Mouse (Mus musculus) neural tube, embryonic 12.5 days (tissue): Measurements from ENCODE around the gene Tpm4. TPM values are rescaled to one million over a fixed set of nuclear protein-coding genes. Genes with fewer than 3 reads are reported as not detected.

ENCODE experiments used
- ATAC-seq: fragments of 200-750 bp; cut with Nextera tagmentation; 2 replicates; pipeline ENCODE4 v1.8.0; 2017; ENCODE audit warnings: low read depth, mild to moderate bottlenecking, moderate TSS enrichment, moderate library complexity; ENCODE audit not compliant: low FRiP score
- H3K27ac ChIP-seq: fragments of 300-500 bp; sonication (generic); 2 replicates; pipeline ENCODE4 v1.5.1; 2016
- H3K27me3 ChIP-seq: fragments of 300-500 bp; sonication (generic); replicated peaks from 2 replicates; pipeline ENCODE4 v1.6.1; 2016; ENCODE audit warnings: mild to moderate bottlenecking
- H3K36me3 ChIP-seq: fragments of 300-500 bp; sonication (generic); 2 replicates; pipeline ENCODE4 v1.6.1; 2016; ENCODE audit warnings: mild to moderate bottlenecking
- H3K4me1 ChIP-seq: fragments of 300-500 bp; sonication (generic); 2 replicates; pipeline ENCODE4 v1.6.1; 2016
- H3K4me2 ChIP-seq: fragments of 300-500 bp; sonication (generic); replicated peaks from 2 replicates; pipeline ENCODE4 v1.6.1; 2016; ENCODE audit warnings: mild to moderate bottlenecking
- H3K4me3 ChIP-seq: fragments of 300-500 bp; sonication (generic); 2 replicates; pipeline ENCODE4 v1.5.1; 2016
- H3K9ac ChIP-seq: fragments of 300-500 bp; sonication (generic); 2 replicates; pipeline ENCODE4 v1.6.1; 2016; ENCODE audit warnings: mild to moderate bottlenecking
- H3K9me3 ChIP-seq: fragments of 300-500 bp; sonication (generic); 2 replicates; pipeline ENCODE4 v1.6.1; 2016; ENCODE audit warnings: mild to moderate bottlenecking
- WGBS: fragments of 180-500 bp; shearing (Covaris S2); methylation state at CpG from one replicate; pipeline ENCODE4 v1.1.7; 2016; 5-methylcytosine and 5-hydroxymethylcytosine counted together
- polyA plus RNA-seq: library from polyadenylated mRNA; unstranded; fragments of >200 nt; fragmentation: Nextera tagmentation; extraction: Ambion mirVana; gene quantifications from 2 replicates; pipeline ENCODE4 v1.2.1, GENCODE M21; 2016

Gene Tpm4
- polyA plus RNA-seq, 1 experiment from 2014 or later: 417 TPM

- H3K27me3 ChIP-seq: no peaks in the 10 kb centered on the region
- no peak overlapping the region for H3K4me3 ChIP-seq
- peaks cover 75% of the 10 kb centered on the region for H3K36me3 ChIP-seq
- no peak overlapping the region for H3K4me2 ChIP-seq
- H3K4me1 ChIP-seq: no peaks in the 10 kb centered on the region
- H3K9me3 ChIP-seq: no peaks in the 10 kb centered on the region
- H3K9ac ChIP-seq: no peak overlapping the region
- WGBS: 91% methylated on average over 3 of the region's 3 CpGs
- ATAC-seq: no peak
- no peak overlapping the region for H3K27ac ChIP-seq
Observed at GRCm38 (mm10) chr8:72169098-72169668, 34.4 kb downstream of the Tpm4 start.

- Histone ChIP-seq H3K9ac (no peak overlapping the region), H3K36me3 (peaks cover 75% of the 10 kb centered on the region), H3K9me3 (no peaks in the 10 kb centered on the region), H3K27me3 (no peaks in the 10 kb centered on the region), H3K4me2 (no peak overlapping the region), H3K4me3 (no peak overlapping the region), H3K27ac (no peak overlapping the region), H3K4me1 (no peaks in the 10 kb centered on the region)
- ATAC-seq: no peak
- 84% methylated on average over 3 of the region's 3 CpGs for WGBS
Observed at GRCm38 (mm10) chr8:72169681-72170249, 35.0 kb downstream of the Tpm4 start.

GRCm38 (mm10) chr8:72177346-72177925 is 42.7 kb downstream of the Tpm4 start:
- peak; percentile 69 for ATAC-seq
- H3K9ac ChIP-seq: no peak overlapping the region
- H3K36me3 ChIP-seq: peaks cover 94% of the 10 kb centered on the region
- H3K9me3 ChIP-seq: no peaks in the 10 kb centered on the region
- H3K4me2 ChIP-seq: no peak overlapping the region
- H3K4me1 ChIP-seq: no peaks in the 10 kb centered on the region
- H3K4me3 ChIP-seq: no peak overlapping the region
- H3K27me3 ChIP-seq: no peaks in the 10 kb centered on the region
- 56% methylated on average over 5 of the region's 5 CpGs for WGBS
- H3K27ac ChIP-seq: no peak overlapping the region

- Histone ChIP-seq H3K4me1 (no peaks in the 10 kb centered on the region), H3K4me2 (no peak overlapping the region), H3K9ac (no peak overlapping the region), H3K4me3 (no peak overlapping the region), H3K27me3 (no peaks in the 10 kb centered on the region), H3K27ac (no peak overlapping the region), H3K36me3 (peaks cover 32% of the 10 kb centered on the region), H3K9me3 (no peaks in the 10 kb centered on the region)
- WGBS: 84% methylated on average over 2 of the region's 2 CpGs
- no peak for ATAC-seq
Observed at GRCm38 (mm10) chr8:72183554-72184202, 48.9 kb downstream of the Tpm4 start.

- no peaks in the 10 kb centered on the region for H3K4me1 ChIP-seq
- 81% methylated on average over 2 of the region's 2 CpGs for WGBS
- H3K4me3 ChIP-seq: no peak overlapping the region
- H3K9me3 ChIP-seq: no peaks in the 10 kb centered on the region
- no peaks in the 10 kb centered on the region for H3K36me3 ChIP-seq
- no peak overlapping the region for H3K9ac ChIP-seq
- no peaks in the 10 kb centered on the region for H3K27me3 ChIP-seq
- ATAC-seq: no peak
- H3K4me2 ChIP-seq: no peak overlapping the region
- H3K27ac ChIP-seq: no peak overlapping the region
Observed at GRCm38 (mm10) chr8:72187793-72188331, 53.1 kb downstream of the Tpm4 start.

GRCm38 (mm10) chr8:72189417-72190214 is 54.8 kb downstream of the Tpm4 start, which contains the start of gene Hsh2d:
Gene Hsh2d (plus strand): TSS chr8:72189638.
- Histone ChIP-seq H3K27ac (no peak within 1 kb of the TSS), H3K9ac (no peak within 1 kb of the TSS), H3K36me3 (no peaks in the 10 kb centered on the region), H3K9me3 (no peaks in the 10 kb centered on the region), H3K4me3 (no peak within 1 kb of the TSS), H3K4me1 (no peaks in the 10 kb centered on the region), H3K27me3 (no peaks in the 10 kb centered on the region), H3K4me2 (no peak within 1 kb of the TSS)
- WGBS: 73% methylated on average over 12 of the region's 12 CpGs
- no peak for ATAC-seq

GRCm38 (mm10) chr8:72190215-72190539 is 55.4 kb downstream of the Tpm4 start:
- Histone ChIP-seq H3K9ac (no peak overlapping the region), H3K27me3 (no peaks in the 10 kb centered on the region), H3K36me3 (no peaks in the 10 kb centered on the region), H3K4me1 (no peaks in the 10 kb centered on the region), H3K9me3 (no peaks in the 10 kb centered on the region), H3K4me3 (no peak overlapping the region), H3K4me2 (no peak overlapping the region), H3K27ac (no peak overlapping the region)
- 84% methylated on average over 2 of the region's 2 CpGs for WGBS
- no peak for ATAC-seq

- no peak for ATAC-seq
- H3K4me1 ChIP-seq: no peaks in the 10 kb centered on the region
- H3K4me3 ChIP-seq: no peak overlapping the region
Observed at GRCm38 (mm10) chr8:72192065-72192464, 57.3 kb downstream of the Tpm4 start.

GRCm38 (mm10) chr8:72197997-72198396 is 63.2 kb downstream of the Tpm4 start:
- 70% methylated on average over 8 of the region's 8 CpGs for WGBS
- no peak overlapping the region for H3K27ac ChIP-seq
- no peak for ATAC-seq
- no peak overlapping the region for H3K9ac ChIP-seq
- H3K4me2 ChIP-seq: no peak overlapping the region
- no peak overlapping the region for H3K4me3 ChIP-seq
- H3K9me3 ChIP-seq: peaks cover 16% of the 10 kb centered on the region
- H3K27me3 ChIP-seq: no peaks in the 10 kb centered on the region
- H3K36me3 ChIP-seq: no peaks in the 10 kb centered on the region
- H3K4me1 ChIP-seq: no peaks in the 10 kb centered on the region

More at GRCm38 (mm10) chr8:72192065-72192464, 57.3 kb downstream of the Tpm4 start:
- H3K9ac ChIP-seq: no peak overlapping the region
- no peaks in the 10 kb centered on the region for H3K36me3 ChIP-seq
- no peaks in the 10 kb centered on the region for H3K9me3 ChIP-seq
- H3K4me2 ChIP-seq: no peak overlapping the region
- H3K27me3 ChIP-seq: no peaks in the 10 kb centered on the region
- H3K27ac ChIP-seq: no peak overlapping the region

Other genes with a start within 250 kb of the Tpm4 start
- 11.3 and 12.4 TPM in 2 replicates for gene Zfp882, start 226.4 kb upstream of the Tpm4 start, polyA plus RNA-seq
- 30.6 and 33.8 TPM in 2 replicates for gene Zfp617, start 226.3 kb upstream of the Tpm4 start, polyA plus RNA-seq
- 15.1 and 16.0 TPM in 2 replicates for gene Zfp961, start 183.9 kb upstream of the Tpm4 start, polyA plus RNA-seq
- 0.73 and 0.77 TPM in 2 replicates for gene Cyp4f18, start 125.3 kb upstream of the Tpm4 start, polyA plus RNA-seq
- not detected in 2 replicates for gene Olfr372, start 93.8 kb upstream of the Tpm4 start, polyA plus RNA-seq
- not detected in 2 replicates for gene Olfr373, start 51.8 kb upstream of the Tpm4 start, polyA plus RNA-seq
- 0.15 TPM in 1 of 2 replicates, not detected in the other for gene Olfr374, start 27.9 kb upstream of the Tpm4 start, polyA plus RNA-seq
- 113 and 114 TPM in 2 replicates for gene Rab8a, start 26.2 kb downstream of the Tpm4 start, polyA plus RNA-seq
- gene Hsh2d, start 54.7 kb downstream of the Tpm4 start, polyA plus RNA-seq: 0.22 TPM in 1 of 2 replicates, not detected in the other
- gene Cib3, start 77.9 kb downstream of the Tpm4 start, polyA plus RNA-seq: not detected in 2 replicates
- not detected in 2 replicates for gene Gm11034, start 78.7 kb downstream of the Tpm4 start, polyA plus RNA-seq
- 83.4 and 88.8 TPM in 2 replicates for gene Fam32a, start 84.8 kb downstream of the Tpm4 start, polyA plus RNA-seq
- 206 and 207 TPM in 2 replicates for gene Ap1m1, start 105.0 kb downstream of the Tpm4 start, polyA plus RNA-seq
- gene Gm10282, start 170.3 kb downstream of the Tpm4 start, polyA plus RNA-seq: 21.4 and 25.2 TPM in 2 replicates
- 10.3 and 10.9 TPM in 2 replicates for gene Klf2, start 184.1 kb downstream of the Tpm4 start, polyA plus RNA-seq